Mouse (Mus musculus) spleen, adult 2 months (tissue): Measurements from ENCODE around the gene Hus1. TPM values are rescaled to one million over a fixed set of nuclear protein-coding genes. Genes with fewer than 3 reads are reported as not detected.

Experiments used
- DNase-seq, 2 experiments: peaks; one replicate each; pipeline versions ENCODE4 v3.0.0 to v3.0.0-alpha.2; 2012 to 2021; ENCODE audit warnings: low spot score in 2 of 2, low read depth in 1 of 2
- H3K27ac ChIP-seq: fragments of 200-500 bp; 2 replicates; pipeline ENCODE4 v1.5.1; 2012; ENCODE audit warnings: low read length, inconsistent platforms; ENCODE audit not compliant: insufficient read depth
- H3K27me3 ChIP-seq: fragments of 200-500 bp; 2 replicates; pipeline ENCODE4 v1.6.1; 2012; ENCODE audit warnings: mild to moderate bottlenecking, moderate library complexity, low read length, inconsistent platforms; ENCODE audit not compliant: control insufficient read depth, insufficient read depth
- H3K36me3 ChIP-seq: fragments of 200-500 bp; 2 replicates; pipeline ENCODE4 v1.6.1; 2012; ENCODE audit warnings: mild to moderate bottlenecking, low read length, inconsistent platforms; ENCODE audit not compliant: control insufficient read depth, insufficient read depth
- H3K4me1 ChIP-seq: fragments of 200-500 bp; 2 replicates; pipeline ENCODE4 v1.6.1; 2011; ENCODE audit warnings: inconsistent platforms; ENCODE audit not compliant: control insufficient read depth, insufficient read depth, insufficient read length
- H3K4me3 ChIP-seq: fragments of 200-500 bp; 2 replicates; pipeline ENCODE4 v1.5.1; 2011; ENCODE audit warnings: mild to moderate bottlenecking, inconsistent platforms; ENCODE audit not compliant: insufficient read depth, insufficient read length; ENCODE audit errors: extremely low read depth
- CTCF ChIP-seq: fragments of 200-500 bp; IDR thresholded peaks from 2 replicates; pipeline ENCODE4 v1.5.1; 2011; ENCODE audit warnings: mild to moderate bottlenecking, inconsistent platforms; ENCODE audit not compliant: insufficient read depth, insufficient read length, insufficient replicate concordance; ENCODE audit errors: extremely low read depth
- POLR2A ChIP-seq: fragments of 200-500 bp; IDR thresholded peaks from 2 replicates; pipeline ENCODE4 v1.6.1; 2011; ENCODE audit warnings: low read depth, low read length, inconsistent platforms
- WGBS: fragments of 180-500 bp; shearing (Covaris S2); methylation state at CpG from one replicate; pipeline ENCODE4 v1.1.7; 2018; 5-methylcytosine and 5-hydroxymethylcytosine counted together
- polyA plus RNA-seq: library from polyadenylated mRNA; depleted of rRNA; stranded (reverse); fragments of >200 nt; gene quantifications from 2 replicates; pipeline ENCODE4 v1.2.3, GENCODE M21; 2012

The Hus1 gene
- polyA plus RNA-seq, 1 experiment, result 6.1 TPM

GRCm38 (mm10) chr11:9020207-9020606 lies 9.2 kb upstream of the Hus1 start:
- H3K27me3 ChIP-seq, result no peaks in the 10 kb centered on the region
- H3K4me3 ChIP-seq, result no peak overlapping the region
- H3K4me1 ChIP-seq, result no peaks in the 10 kb centered on the region
- DNase-seq, result no peak
- H3K36me3 ChIP-seq, result no peaks in the 10 kb centered on the region
- WGBS, result 92% methylated on average over 5 of the region's 5 CpGs
- H3K27ac ChIP-seq, result no peak overlapping the region
- TF ChIP-seq CTCF (no peak), POLR2A (no peak)

- no peak for DNase-seq
- no peak overlapping the region for H3K4me3 ChIP-seq
- WGBS, result 64% methylated on average over 6 of the region's 6 CpGs
- H3K27me3 ChIP-seq, result no peaks in the 10 kb centered on the region
- TF ChIP-seq POLR2A, result no peak
- no peak for TF ChIP-seq CTCF
- H3K36me3 ChIP-seq, result no peaks in the 10 kb centered on the region
- H3K4me1 ChIP-seq, result no peaks in the 10 kb centered on the region
- no peak overlapping the region for H3K27ac ChIP-seq
Observed at GRCm38 (mm10) chr11:9018491-9019267, 7.7 kb upstream of the Hus1 start.

- no peak overlapping the region for H3K4me3 ChIP-seq
- DNase-seq, result no peak
- no peaks in the 10 kb centered on the region for H3K4me1 ChIP-seq
- 86% methylated on average over 3 of the region's 3 CpGs for WGBS
- H3K27me3 ChIP-seq, result no peaks in the 10 kb centered on the region
- no peak overlapping the region for H3K27ac ChIP-seq
- TF ChIP-seq CTCF (no peak), POLR2A (no peak)
- no peaks in the 10 kb centered on the region for H3K36me3 ChIP-seq
Observed at GRCm38 (mm10) chr11:9014740-9015139, 3.7 kb upstream of the Hus1 start.

- Histone ChIP-seq H3K4me3 (peak overlapping the region; percentile 95), H3K36me3 (peaks cover 3% of the 10 kb centered on the region), H3K27me3 (no peaks in the 10 kb centered on the region), H3K4me1 (no peaks in the 10 kb centered on the region), H3K27ac (peak overlapping the region; percentile 74)
- DNase-seq, result no peak
- no peak for TF ChIP-seq POLR2A
- TF ChIP-seq CTCF, result no peak
- WGBS, result 3% methylated on average over 3 of the region's 3 CpGs
Observed at GRCm38 (mm10) chr11:9011348-9011747, 357 bp upstream of the Hus1 start.

GRCm38 (mm10) chr11:9010416-9010815 lies 575 bp downstream of the Hus1 start:
- H3K4me1 ChIP-seq, result no peaks in the 10 kb centered on the region
- DNase-seq, result no peak
- peak overlapping the region; percentile 74 for H3K27ac ChIP-seq
- WGBS, result 3% methylated on average over 7 of the region's 7 CpGs
- peak overlapping the region; percentile 95 for H3K4me3 ChIP-seq
- no peaks in the 10 kb centered on the region for H3K27me3 ChIP-seq
- H3K36me3 ChIP-seq, result peaks cover 6% of the 10 kb centered on the region
- TF ChIP-seq CTCF, result no peak
- TF ChIP-seq POLR2A, result no peak

GRCm38 (mm10) chr11:9008761-9009160 lies 2.2 kb downstream of the Hus1 start:
- over 99% methylated on average over 5 of the region's 5 CpGs for WGBS
- no peaks in the 10 kb centered on the region for H3K4me1 ChIP-seq
- no peaks in the 10 kb centered on the region for H3K27me3 ChIP-seq
- H3K36me3 ChIP-seq, result peaks cover 22% of the 10 kb centered on the region
- TF ChIP-seq POLR2A, result no peak
- TF ChIP-seq CTCF, result no peak
- DNase-seq, result no peak
- no peak overlapping the region for H3K4me3 ChIP-seq
- no peak overlapping the region for H3K27ac ChIP-seq

GRCm38 (mm10) chr11:8988084-8988483 lies 22.9 kb downstream of the Hus1 start:
- DNase-seq, result no peak
- H3K4me3 ChIP-seq, result no peak overlapping the region
- TF ChIP-seq CTCF (no peak), POLR2A (no peak)
- no peak overlapping the region for H3K27ac ChIP-seq
- no peaks in the 10 kb centered on the region for H3K4me1 ChIP-seq
- H3K36me3 ChIP-seq, result peaks cover 2% of the 10 kb centered on the region
- WGBS, result 89% methylated on average over 4 of the region's 4 CpGs
- no peaks in the 10 kb centered on the region for H3K27me3 ChIP-seq
